Mouse (Mus musculus): ENCODE results near the gene Cldn6. TPM values are rescaled to one million over a fixed set of nuclear protein-coding genes. Genes with fewer than 3 reads are reported as not detected.
A peak's percentile ranks its signal among the peaks of the same experiment; 100 is the strongest.

Cldn6 gene
- polyA plus RNA-seq, 1 experiment from 2014 or later, result 11.1 TPM

- no peak overlapping the region for H3K4me3 ChIP-seq (ENCODE audit: low read depth, low read length)
- peaks cover 8% of the 10 kb centered on the region for H3K4me1 ChIP-seq (ENCODE audit: control insufficient read depth, insufficient read depth, low read length)
- no peaks in the 10 kb centered on the region for H3K36me3 ChIP-seq (ENCODE audit: control insufficient read depth, insufficient read depth, low read length)
- WGBS, result 74% methylated on average over 10 of the region's 10 CpGs
- no peak overlapping the region for H3K27ac ChIP-seq (ENCODE audit: low read depth, low read length)
- H3K4me2 ChIP-seq (ENCODE audit: low read depth), result no peak overlapping the region
- H3K9me3 ChIP-seq (ENCODE audit: control insufficient read depth, low read length), result no peaks in the 10 kb centered on the region
- ATAC-seq (ENCODE audit: insufficient read depth, low FRiP score, low TSS enrichment) (no peak), DNase-seq (ENCODE audit: low spot score) (no peak)
- H3K27me3 ChIP-seq (ENCODE audit: control insufficient read depth, insufficient read depth, low read length), result peaks cover 58% of the 10 kb centered on the region
- no peak overlapping the region for H3K9ac ChIP-seq (ENCODE audit: low read length)
Measured at GRCm38 (mm10) chr17:23681086-23681485, 2.0 kb downstream of the Cldn6 start.

- ATAC-seq (ENCODE audit: insufficient read depth, low FRiP score, low TSS enrichment) (no peak), DNase-seq (ENCODE audit: low spot score) (no peak)
- H3K9me3 ChIP-seq (ENCODE audit: control insufficient read depth, low read length), result no peaks in the 10 kb centered on the region
- no peak overlapping the region for H3K9ac ChIP-seq (ENCODE audit: low read length)
- peaks cover 2% of the 10 kb centered on the region; the same call in 1 of the 2 replicates for H3K4me1 ChIP-seq (ENCODE audit: control insufficient read depth, insufficient read depth, low read length)
- H3K27me3 ChIP-seq (ENCODE audit: control insufficient read depth, insufficient read depth, low read length), result peaks cover 54% of the 10 kb centered on the region
- H3K4me2 ChIP-seq (ENCODE audit: low read depth), result no peak overlapping the region
- H3K4me3 ChIP-seq (ENCODE audit: low read depth, low read length), result no peak overlapping the region
- 59% methylated on average over 4 of the region's 4 CpGs for WGBS
- H3K36me3 ChIP-seq (ENCODE audit: control insufficient read depth, insufficient read depth, low read length), result no peaks in the 10 kb centered on the region
- H3K27ac ChIP-seq (ENCODE audit: low read depth, low read length), result no peak overlapping the region
Measured at GRCm38 (mm10) chr17:23682092-23682491, 3.0 kb downstream of the Cldn6 start.

GRCm38 (mm10) chr17:23682530-23682929 lies 3.5 kb downstream of the Cldn6 start:
- H3K9ac ChIP-seq (ENCODE audit: low read length), result no peak overlapping the region
- H3K36me3 ChIP-seq (ENCODE audit: control insufficient read depth, insufficient read depth, low read length), result no peaks in the 10 kb centered on the region
- no peak overlapping the region for H3K4me2 ChIP-seq (ENCODE audit: low read depth)
- no peaks in the 10 kb centered on the region for H3K9me3 ChIP-seq (ENCODE audit: control insufficient read depth, low read length)
- H3K4me3 ChIP-seq (ENCODE audit: low read depth, low read length), result no peak overlapping the region
- H3K4me1 ChIP-seq (ENCODE audit: control insufficient read depth, insufficient read depth, low read length), result peaks cover 2% of the 10 kb centered on the region; the same call in 1 of the 2 replicates
- DNase-seq (ENCODE audit: low spot score), result peak; percentile 8
- peaks cover 54% of the 10 kb centered on the region for H3K27me3 ChIP-seq (ENCODE audit: control insufficient read depth, insufficient read depth, low read length)
- no peak for ATAC-seq (ENCODE audit: insufficient read depth, low FRiP score, low TSS enrichment)
- WGBS, result 58% methylated on average over 3 of the region's 3 CpGs
- H3K27ac ChIP-seq (ENCODE audit: low read depth, low read length), result no peak overlapping the region

GRCm38 (mm10) chr17:23683226-23683625 lies 4.2 kb downstream of the Cldn6 start:
- no peak for ATAC-seq (ENCODE audit: insufficient read depth, low FRiP score, low TSS enrichment)
- H3K4me2 ChIP-seq (ENCODE audit: low read depth), result no peak overlapping the region
- H3K4me3 ChIP-seq (ENCODE audit: low read depth, low read length), result no peak overlapping the region
- 16% methylated on average over 15 of the region's 15 CpGs for WGBS
- H3K27ac ChIP-seq (ENCODE audit: low read depth, low read length), result no peak overlapping the region
- no peaks in the 10 kb centered on the region for H3K9me3 ChIP-seq (ENCODE audit: control insufficient read depth, low read length)
- DNase-seq (ENCODE audit: low spot score), result no peak
- no peak overlapping the region for H3K9ac ChIP-seq (ENCODE audit: low read length)
- H3K4me1 ChIP-seq (ENCODE audit: control insufficient read depth, insufficient read depth, low read length), result peaks cover 2% of the 10 kb centered on the region; the same call in 1 of the 2 replicates
- H3K36me3 ChIP-seq (ENCODE audit: control insufficient read depth, insufficient read depth, low read length), result no peaks in the 10 kb centered on the region
- peaks cover 50% of the 10 kb centered on the region for H3K27me3 ChIP-seq (ENCODE audit: control insufficient read depth, insufficient read depth, low read length)

GRCm38 (mm10) chr17:23683856-23684672 lies 5.0 kb downstream of the Cldn6 start, which contains the start of gene Cldn9:
Gene Cldn9 (minus strand): TSS chr17:23684026.
- Histone ChIP-seq H3K4me3 (ENCODE audit: low read depth, low read length) (no peak within 1 kb of the TSS), H3K4me1 (ENCODE audit: control insufficient read depth, insufficient read depth, low read length) (peaks cover 2% of the 10 kb centered on the region; the same call in 1 of the 2 replicates), H3K36me3 (ENCODE audit: control insufficient read depth, insufficient read depth, low read length) (no peaks in the 10 kb centered on the region), H3K9ac (ENCODE audit: low read length) (no peak within 1 kb of the TSS), H3K27ac (ENCODE audit: low read depth, low read length) (no peak within 1 kb of the TSS), H3K9me3 (ENCODE audit: control insufficient read depth, low read length) (no peaks in the 10 kb centered on the region), H3K4me2 (ENCODE audit: low read depth) (no peak within 1 kb of the TSS), H3K27me3 (ENCODE audit: control insufficient read depth, insufficient read depth, low read length) (peaks cover 42% of the 10 kb centered on the region)
- 11% methylated on average over 15 of the region's 15 CpGs for WGBS
- ATAC-seq (ENCODE audit: insufficient read depth, low FRiP score, low TSS enrichment) (no peak; the same call in 1 of the 2 replicates), DNase-seq (ENCODE audit: low spot score) (peak; percentile 12)

- no peak overlapping the region for H3K9ac ChIP-seq (ENCODE audit: low read length)
Measured at GRCm38 (mm10) chr17:23694491-23694890, 15.4 kb downstream of the Cldn6 start.

GRCm38 (mm10) chr17:23695801-23696200 lies 16.8 kb downstream of the Cldn6 start:
- no peaks in the 10 kb centered on the region for H3K4me1 ChIP-seq (ENCODE audit: control insufficient read depth, insufficient read depth, low read length)
- ATAC-seq (ENCODE audit: insufficient read depth, low FRiP score, low TSS enrichment), result no peak
- H3K4me3 ChIP-seq (ENCODE audit: low read depth, low read length), result no peak overlapping the region
- no peak overlapping the region for H3K4me2 ChIP-seq (ENCODE audit: low read depth)
- no peaks in the 10 kb centered on the region for H3K36me3 ChIP-seq (ENCODE audit: control insufficient read depth, insufficient read depth, low read length)
- WGBS, result 8% methylated on average over 3 of the region's 3 CpGs
- H3K9me3 ChIP-seq (ENCODE audit: control insufficient read depth, low read length), result no peaks in the 10 kb centered on the region
- no peak for DNase-seq (ENCODE audit: low spot score)
- H3K27ac ChIP-seq (ENCODE audit: low read depth, low read length), result no peak overlapping the region
- H3K9ac ChIP-seq (ENCODE audit: low read length), result no peak overlapping the region
- peaks cover 20% of the 10 kb centered on the region for H3K27me3 ChIP-seq (ENCODE audit: control insufficient read depth, insufficient read depth, low read length)

More at GRCm38 (mm10) chr17:23694491-23694890, 15.4 kb downstream of the Cldn6 start:
- 76% methylated on average over 1 of the region's 1 CpGs for WGBS
- Histone ChIP-seq H3K36me3 (ENCODE audit: control insufficient read depth, insufficient read depth, low read length) (no peaks in the 10 kb centered on the region), H3K9me3 (ENCODE audit: control insufficient read depth, low read length) (no peaks in the 10 kb centered on the region), H3K4me2 (ENCODE audit: low read depth) (no peak overlapping the region), H3K4me3 (ENCODE audit: low read depth, low read length) (no peak overlapping the region), H3K27me3 (ENCODE audit: control insufficient read depth, insufficient read depth, low read length) (peaks cover 13% of the 10 kb centered on the region), H3K27ac (ENCODE audit: low read depth, low read length) (no peak overlapping the region), H3K4me1 (ENCODE audit: control insufficient read depth, insufficient read depth, low read length) (no peaks in the 10 kb centered on the region)
- ATAC-seq (ENCODE audit: insufficient read depth, low FRiP score, low TSS enrichment) (no peak), DNase-seq (ENCODE audit: low spot score) (no peak)

- Histone ChIP-seq H3K27me3 (ENCODE audit: control insufficient read depth, insufficient read depth, low read length) (peaks cover 22% of the 10 kb centered on the region), H3K27ac (ENCODE audit: low read depth, low read length) (no peak overlapping the region), H3K9me3 (ENCODE audit: control insufficient read depth, low read length) (no peaks in the 10 kb centered on the region), H3K9ac (ENCODE audit: low read length) (peak overlapping the region; percentile 57), H3K36me3 (ENCODE audit: control insufficient read depth, insufficient read depth, low read length) (no peaks in the 10 kb centered on the region), H3K4me1 (ENCODE audit: control insufficient read depth, insufficient read depth, low read length) (no peaks in the 10 kb centered on the region), H3K4me3 (ENCODE audit: low read depth, low read length) (peak overlapping the region; percentile 67), H3K4me2 (ENCODE audit: low read depth) (peak overlapping the region; percentile 99)
- WGBS, result under 1% methylated on average over 61 of the region's 101 CpGs
- ATAC-seq (ENCODE audit: insufficient read depth, low FRiP score, low TSS enrichment) (peak; percentile 49), DNase-seq (ENCODE audit: low spot score) (peak; percentile 21)
Measured at GRCm38 (mm10) chr17:23699131-23700077, 20.4 kb downstream of the Cldn6 start.
